Mouse (Mus musculus) embryonic facial prominence, embryonic 15.5 days (tissue): Measurements from ENCODE around the gene Cer1. TPM values are rescaled to one million over a fixed set of nuclear protein-coding genes. Genes with fewer than 3 reads are reported as not detected.

ENCODE experiments used
- ATAC-seq: fragments of 200-750 bp; cut with Nextera tagmentation; 2 replicates; pipeline ENCODE4 v1.8.0; 2017; ENCODE audit warnings: low read depth, moderate TSS enrichment; ENCODE audit not compliant: insufficient number of reproducible peaks, low FRiP score, low TSS enrichment
- H3K27ac ChIP-seq: fragments of 300-500 bp; sonication (generic); replicated peaks from 2 replicates; pipeline ENCODE4 v1.5.1; 2015; ENCODE audit warnings: mild to moderate bottlenecking, inconsistent platforms
- H3K27me3 ChIP-seq: fragments of 300-500 bp; sonication (generic); 2 replicates; pipeline ENCODE4 v1.6.1; 2015; ENCODE audit warnings: inconsistent platforms
- H3K36me3 ChIP-seq: fragments of 300-500 bp; sonication (generic); 2 replicates; pipeline ENCODE4 v1.6.1; 2015; ENCODE audit warnings: mild to moderate bottlenecking, inconsistent platforms
- H3K4me1 ChIP-seq: fragments of 300-500 bp; sonication (generic); 2 replicates; pipeline ENCODE4 v1.6.1; 2015; ENCODE audit warnings: inconsistent platforms
- H3K4me2 ChIP-seq: fragments of 300-500 bp; sonication (generic); replicated peaks from 2 replicates; pipeline ENCODE4 v1.6.1; 2015; ENCODE audit warnings: mild to moderate bottlenecking, inconsistent platforms
- H3K4me3 ChIP-seq: fragments of 300-500 bp; sonication (generic); replicated peaks from 2 replicates; pipeline ENCODE4 v1.5.1; 2015; ENCODE audit warnings: mild to moderate bottlenecking, inconsistent platforms
- H3K9ac ChIP-seq: fragments of 300-500 bp; sonication (generic); 2 replicates; pipeline ENCODE4 v1.6.1; 2015; ENCODE audit warnings: inconsistent platforms
- H3K9me3 ChIP-seq: fragments of 300-500 bp; sonication (generic); replicated peaks from 2 replicates; pipeline ENCODE4 v1.6.1; 2016; ENCODE audit warnings: inconsistent platforms
- WGBS: fragments of 180-500 bp; shearing (Covaris S2); methylation state at CpG from one replicate; pipeline ENCODE4 v1.1.7; 2015; 5-methylcytosine and 5-hydroxymethylcytosine counted together
- polyA plus RNA-seq: library from polyadenylated mRNA; unstranded; fragments of >200 nt; fragmentation: Nextera tagmentation; extraction: Ambion mirVana; gene quantifications from 2 replicates; pipeline ENCODE4 v1.2.1, GENCODE M21; 2015

Gene Cer1
- polyA plus RNA-seq, result 0.27 and 0.68 TPM in 2 replicates

DNA sequence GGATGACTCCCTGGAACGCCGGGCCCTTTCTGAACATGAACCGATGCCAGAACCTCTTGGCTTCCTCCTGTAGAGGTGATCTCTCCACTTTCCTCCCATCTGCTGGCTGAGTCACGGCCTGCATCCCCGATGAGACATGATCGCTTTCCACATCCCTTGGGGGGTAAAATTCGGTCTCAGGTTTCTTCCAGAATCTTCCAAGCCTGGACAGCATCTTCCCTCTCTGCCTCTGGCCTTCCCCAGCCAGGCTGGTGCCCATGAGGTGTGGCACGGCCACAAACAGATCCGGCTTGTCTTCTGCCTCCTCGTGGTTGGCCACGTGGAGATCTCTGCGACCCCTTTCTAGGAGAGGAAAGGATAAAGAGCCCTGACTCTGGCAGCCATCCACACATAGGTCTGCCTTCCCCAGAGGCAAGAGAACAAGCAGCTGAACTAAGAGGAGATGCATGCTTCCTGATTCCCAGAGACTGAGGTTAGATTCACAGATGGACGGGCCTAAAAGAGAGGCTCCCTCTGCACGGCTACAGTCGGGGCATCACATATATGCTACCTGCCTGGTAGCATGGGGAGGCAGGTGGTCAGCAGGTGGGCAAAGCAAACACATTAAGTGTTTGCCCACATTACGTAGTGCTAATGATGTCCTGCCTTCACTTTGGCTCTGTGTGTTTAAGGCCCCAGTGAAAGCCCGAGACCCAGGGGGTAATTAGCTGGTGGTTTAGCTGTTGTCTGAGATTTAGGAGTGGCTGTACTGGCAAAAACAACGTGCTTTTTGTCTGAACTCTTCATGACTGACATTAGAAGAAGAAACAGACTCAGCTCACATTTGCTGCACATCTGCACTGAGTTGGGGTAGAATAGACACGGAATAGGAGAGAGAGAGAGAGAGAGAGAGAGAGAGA is at the start of gene Cer1:
Gene Cer1, minus strand, starts transcription at position 513 of the 899 bp plus-strand sequence.
- peaks cover 20% of the 10 kb centered on the region for H3K4me1 ChIP-seq
- no peaks in the 10 kb centered on the region for H3K9me3 ChIP-seq
- H3K27ac ChIP-seq, result peak within 1 kb of the TSS; percentile 58
- H3K36me3 ChIP-seq, result no peaks in the 10 kb centered on the region
- no peak; the same call in 1 of the 2 replicates for ATAC-seq
- no peak within 1 kb of the TSS for H3K4me3 ChIP-seq
- H3K9ac ChIP-seq, result no peak within 1 kb of the TSS
- no peaks in the 10 kb centered on the region for H3K27me3 ChIP-seq
- 49% methylated on average over 18 of the region's 19 CpGs for WGBS
- H3K4me2 ChIP-seq, result no peak within 1 kb of the TSS

DNA sequence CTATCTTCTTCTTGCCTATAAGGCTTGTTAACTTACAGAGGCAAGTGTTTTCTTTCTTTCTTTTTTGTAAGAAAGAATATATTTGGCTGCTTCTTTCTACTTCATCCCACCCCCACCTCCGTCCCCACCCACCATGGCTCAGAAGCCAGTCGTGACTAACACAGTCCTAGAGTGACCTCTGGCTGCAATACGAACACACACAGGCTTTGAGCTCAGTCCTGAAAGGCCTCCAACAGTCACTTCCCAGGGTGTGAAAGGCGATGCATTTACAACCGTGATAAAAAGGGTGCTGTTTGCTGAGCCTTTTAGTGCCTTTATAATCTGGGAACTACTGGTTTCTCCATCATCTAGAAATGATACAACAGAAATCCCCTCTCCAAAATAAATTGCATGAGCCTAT is 49.4 kb upstream of the Cer1 start:
- Histone ChIP-seq H3K36me3 (peaks cover 2% of the 10 kb centered on the region; the same call in 1 of the 2 replicates), H3K27ac (no peak overlapping the region), H3K4me2 (no peak overlapping the region), H3K4me3 (no peak overlapping the region), H3K9ac (no peak overlapping the region), H3K27me3 (no peaks in the 10 kb centered on the region), H3K4me1 (no peaks in the 10 kb centered on the region), H3K9me3 (no peaks in the 10 kb centered on the region)
- ATAC-seq, result peak; percentile 72; the same call in 1 of the 2 replicates
- 23% methylated on average over 5 of the region's 5 CpGs for WGBS

DNA sequence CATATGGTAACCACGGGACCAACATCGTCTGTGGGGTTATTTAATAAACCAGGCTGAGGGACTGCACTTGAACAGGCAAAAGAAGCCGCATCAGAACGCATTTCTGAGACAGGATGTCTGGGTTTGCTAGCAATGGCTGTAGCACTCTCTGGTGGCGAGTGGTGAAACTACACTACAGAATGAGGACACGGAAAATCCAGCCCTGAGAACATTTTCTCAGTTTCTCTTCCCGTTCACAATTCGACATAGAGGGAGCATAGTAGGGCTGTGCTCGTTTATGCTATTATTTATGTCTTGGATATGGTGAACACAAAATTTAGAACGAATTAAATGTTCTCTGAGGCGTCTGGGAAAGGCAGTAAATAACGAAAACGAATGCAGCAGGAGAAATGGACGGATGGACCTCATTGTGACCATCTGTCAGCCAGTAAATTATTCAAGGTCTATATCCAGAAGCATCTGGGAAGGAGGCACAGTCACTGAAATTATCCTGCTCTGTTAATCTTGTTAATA is 48.8 kb upstream of the Cer1 start:
- H3K36me3 ChIP-seq, result no peaks in the 10 kb centered on the region; the same call in 1 of the 2 replicates
- H3K9me3 ChIP-seq, result no peaks in the 10 kb centered on the region
- no peaks in the 10 kb centered on the region for H3K4me1 ChIP-seq
- H3K4me2 ChIP-seq, result peak overlapping the region; percentile 25; the same call in 1 of the 2 replicates
- no peak overlapping the region for H3K9ac ChIP-seq
- WGBS, result 13% methylated on average over 14 of the region's 14 CpGs
- ATAC-seq, result no peak
- no peak overlapping the region for H3K27ac ChIP-seq
- no peaks in the 10 kb centered on the region for H3K27me3 ChIP-seq
- peak overlapping the region; percentile 16 for H3K4me3 ChIP-seq

DNA sequence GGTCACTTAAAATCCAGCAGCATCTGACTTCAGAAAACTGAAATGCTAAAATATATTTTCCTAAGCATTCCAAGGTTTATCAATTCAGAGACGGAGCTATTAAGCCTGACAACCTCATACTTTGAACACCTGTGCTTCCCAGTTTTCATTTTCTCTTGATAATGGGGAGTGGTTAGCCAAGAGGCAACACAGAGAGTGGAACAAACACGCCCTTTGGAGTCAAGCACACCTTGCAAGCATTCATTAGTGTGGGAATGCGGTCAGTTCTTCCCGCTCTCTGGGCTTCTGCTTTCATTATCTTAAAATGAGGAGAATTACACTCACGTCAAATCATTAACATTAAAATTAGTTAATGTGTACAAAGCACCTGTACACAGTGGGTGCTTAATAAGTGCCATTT is 45.1 kb upstream of the Cer1 start:
- no peaks in the 10 kb centered on the region for H3K27me3 ChIP-seq
- H3K4me3 ChIP-seq, result no peak overlapping the region
- 84% methylated on average over 5 of the region's 5 CpGs for WGBS
- H3K36me3 ChIP-seq, result no peaks in the 10 kb centered on the region; the same call in 1 of the 2 replicates
- H3K4me2 ChIP-seq, result no peak overlapping the region
- no peak overlapping the region for H3K27ac ChIP-seq
- no peaks in the 10 kb centered on the region for H3K4me1 ChIP-seq
- no peak overlapping the region for H3K9ac ChIP-seq
- ATAC-seq, result no peak
- H3K9me3 ChIP-seq, result no peaks in the 10 kb centered on the region

DNA sequence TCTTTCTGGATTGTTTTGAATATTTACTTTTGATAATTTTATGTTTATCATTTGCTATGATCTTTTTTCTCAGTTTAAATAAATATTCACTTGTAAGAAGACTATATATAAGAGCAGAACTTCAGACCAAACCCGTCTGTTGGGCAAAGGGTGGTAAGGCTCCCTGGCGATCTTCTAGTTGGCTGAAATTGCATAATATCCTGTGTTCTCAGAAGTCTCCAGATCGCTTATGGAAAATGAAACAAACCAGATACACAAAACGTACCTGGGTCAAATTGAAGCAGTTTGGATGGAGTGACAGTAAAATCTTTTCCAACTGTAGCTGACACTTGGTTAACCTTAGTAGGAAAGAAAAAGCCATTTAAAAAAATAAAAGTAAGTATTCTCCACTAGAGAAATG is 37.0 kb upstream of the Cer1 start:
- Histone ChIP-seq H3K9ac (no peak overlapping the region), H3K36me3 (peaks cover 5% of the 10 kb centered on the region; the same call in 1 of the 2 replicates), H3K27ac (no peak overlapping the region), H3K9me3 (no peaks in the 10 kb centered on the region), H3K4me3 (no peak overlapping the region), H3K4me2 (no peak overlapping the region), H3K27me3 (no peaks in the 10 kb centered on the region), H3K4me1 (no peaks in the 10 kb centered on the region)
- no peak for ATAC-seq
- WGBS, result 64% methylated on average over 4 of the region's 4 CpGs

DNA sequence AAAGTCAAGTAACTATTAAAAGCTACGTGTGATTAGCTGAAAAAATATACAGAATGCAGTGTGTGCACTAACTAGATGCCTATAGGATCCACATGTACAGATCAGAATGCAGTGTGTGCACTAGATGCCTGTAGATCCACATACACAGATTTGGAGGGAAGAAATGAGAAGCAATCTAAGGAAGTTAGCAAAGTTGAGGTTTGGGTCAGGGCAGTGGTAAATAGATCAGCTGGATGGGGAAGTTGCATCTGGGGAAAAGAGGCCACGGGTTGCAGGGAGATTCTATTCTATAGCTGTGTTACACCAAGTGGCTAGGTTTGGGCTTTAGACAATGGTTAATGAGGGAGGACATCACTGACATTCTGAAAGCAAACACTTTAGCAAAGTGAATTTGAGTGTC is 33.7 kb upstream of the Cer1 start:
- 0 out of 2 replicates have a peak, but pooled peaks cover 11% of the 10 kb centered on the region for H3K4me1 ChIP-seq
- H3K27ac ChIP-seq, result no peak overlapping the region
- no peak overlapping the region for H3K4me2 ChIP-seq
- no peaks in the 10 kb centered on the region for H3K27me3 ChIP-seq
- no peaks in the 10 kb centered on the region for H3K9me3 ChIP-seq
- no peak overlapping the region for H3K4me3 ChIP-seq
- WGBS, result 68% methylated on average over 2 of the region's 2 CpGs
- H3K36me3 ChIP-seq, result no peaks in the 10 kb centered on the region
- ATAC-seq, result no peak
- H3K9ac ChIP-seq, result no peak overlapping the region

DNA sequence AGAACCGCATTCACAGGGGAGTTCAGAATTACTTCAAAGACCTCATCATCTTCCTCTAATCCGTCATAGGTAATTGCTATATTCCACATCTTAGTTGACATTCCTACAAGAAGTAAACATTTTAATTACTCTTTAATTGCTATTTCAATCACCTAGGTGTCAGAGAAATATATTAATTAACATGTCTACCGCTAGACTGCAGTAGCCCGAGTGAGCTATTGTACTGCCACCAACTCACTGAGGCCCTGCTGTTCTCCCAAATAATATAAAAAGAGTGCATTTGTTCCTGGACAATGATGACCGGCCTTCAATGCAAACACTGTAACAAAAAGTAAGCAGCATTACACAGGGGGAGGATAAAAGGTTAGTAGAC is 31.7 kb upstream of the Cer1 start:
- WGBS, result 54% methylated on average over 5 of the region's 5 CpGs
- Histone ChIP-seq H3K9ac (no peak overlapping the region), H3K4me2 (no peak overlapping the region), H3K4me1 (0 out of 2 replicates have a peak, but pooled peaks cover 11% of the 10 kb centered on the region), H3K36me3 (peaks cover 8% of the 10 kb centered on the region), H3K27ac (peak overlapping the region; percentile 1; the same call in 1 of the 2 replicates), H3K4me3 (no peak overlapping the region), H3K27me3 (no peaks in the 10 kb centered on the region), H3K9me3 (no peaks in the 10 kb centered on the region)
- no peak for ATAC-seq

DNA sequence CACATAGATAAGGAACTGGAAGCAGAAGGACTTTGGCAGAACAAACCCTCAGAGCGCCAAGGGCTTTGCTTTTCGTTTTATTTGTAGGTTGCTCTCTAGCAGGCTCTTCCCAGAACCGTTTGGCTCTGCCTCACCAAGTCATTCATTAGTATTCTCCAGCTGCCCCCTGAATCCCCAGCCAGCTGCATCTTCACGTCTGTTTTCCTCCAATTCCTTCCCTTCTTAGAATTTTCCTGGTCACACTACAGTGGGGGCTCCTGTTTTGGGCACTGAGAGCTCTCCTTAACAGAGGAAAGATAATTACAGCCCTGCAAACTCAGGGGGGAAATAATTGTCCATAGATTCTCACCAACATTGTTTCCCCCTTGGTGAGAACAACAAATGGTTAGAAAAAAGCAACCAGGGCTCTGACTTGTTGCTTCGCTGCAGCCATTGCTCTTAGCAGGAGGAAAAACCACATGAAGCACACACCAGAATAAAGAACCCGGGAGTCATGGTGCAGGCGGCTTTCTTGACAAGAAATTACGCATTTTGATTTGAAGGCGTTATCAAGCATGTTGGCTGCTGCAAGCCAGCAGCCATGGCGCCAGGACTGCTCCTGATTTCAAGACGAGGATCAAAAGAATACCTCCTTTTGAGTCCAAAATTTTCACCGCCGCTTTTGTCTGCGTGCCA is 31.2 kb upstream of the Cer1 start:
- WGBS, result 43% methylated on average over 14 of the region's 14 CpGs
- H3K4me3 ChIP-seq, result no peak overlapping the region
- peaks cover 8% of the 10 kb centered on the region for H3K36me3 ChIP-seq
- H3K4me1 ChIP-seq, result 0 out of 2 replicates have a peak, but pooled peaks cover 11% of the 10 kb centered on the region
- H3K9me3 ChIP-seq, result no peaks in the 10 kb centered on the region
- no peaks in the 10 kb centered on the region for H3K27me3 ChIP-seq
- H3K27ac ChIP-seq, result peak overlapping the region; percentile 1; the same call in 1 of the 2 replicates
- H3K9ac ChIP-seq, result no peak overlapping the region
- 0 out of 2 replicates have a peak overlapping the region, but pooled peaks have one; percentile 0 for H3K4me2 ChIP-seq
- no peak for ATAC-seq

DNA sequence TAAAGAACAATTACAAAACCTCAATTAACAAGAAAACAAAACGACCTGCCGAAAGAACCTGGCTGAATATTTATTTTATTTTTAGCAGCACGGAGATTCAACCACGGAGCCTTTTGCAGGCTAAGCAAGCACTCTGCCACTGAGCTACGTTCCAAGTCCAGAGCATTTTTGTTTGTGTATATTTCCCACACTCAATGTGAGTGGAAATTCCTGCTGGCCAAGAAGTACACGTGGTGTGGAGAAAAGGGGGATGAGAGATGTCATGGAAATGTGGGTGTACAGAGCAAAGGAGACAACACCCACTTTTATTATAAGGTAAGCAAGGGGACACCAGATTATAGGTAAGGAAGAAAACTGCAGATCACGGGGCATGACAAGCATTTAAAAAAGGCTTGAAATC is 30.6 kb upstream of the Cer1 start:
- no peak overlapping the region for H3K4me3 ChIP-seq
- ATAC-seq, result no peak
- H3K4me1 ChIP-seq, result 0 out of 2 replicates have a peak, but pooled peaks cover 11% of the 10 kb centered on the region
- 0 out of 2 replicates have a peak overlapping the region, but pooled peaks have one; percentile 0 for H3K4me2 ChIP-seq
- no peak overlapping the region for H3K9ac ChIP-seq
- 60% methylated on average over 7 of the region's 7 CpGs for WGBS
- H3K27ac ChIP-seq, result 0 out of 2 replicates have a peak overlapping the region, but pooled peaks have one; percentile 1
- peaks cover 8% of the 10 kb centered on the region for H3K36me3 ChIP-seq
- no peaks in the 10 kb centered on the region for H3K27me3 ChIP-seq
- H3K9me3 ChIP-seq, result no peaks in the 10 kb centered on the region

DNA sequence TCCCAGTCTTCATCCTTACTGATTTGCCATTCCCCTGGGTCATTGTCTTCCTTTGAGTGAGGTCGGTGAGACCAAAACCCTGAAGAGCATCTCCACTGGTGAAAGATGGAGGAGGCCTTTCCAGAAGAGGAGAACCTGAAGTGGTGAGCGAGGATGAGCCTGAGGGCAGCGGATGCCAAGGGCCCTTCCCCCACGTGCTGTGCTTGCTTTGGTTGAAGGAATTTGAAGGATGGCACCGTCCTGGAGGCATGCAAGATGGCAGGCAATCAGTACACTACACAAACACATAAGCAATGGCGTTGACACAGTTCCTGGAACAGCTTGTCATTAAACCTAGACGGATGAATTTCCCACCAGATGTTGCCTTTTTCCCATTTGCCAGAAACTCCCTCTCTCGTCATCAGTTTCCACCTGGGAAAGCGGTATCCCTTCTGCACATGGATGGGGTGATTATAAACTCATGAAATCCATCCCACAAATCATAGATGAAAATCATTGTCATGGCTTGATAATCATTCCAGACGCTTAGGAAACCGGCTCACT is 29.7 kb upstream of the Cer1 start:
- Histone ChIP-seq H3K9me3 (no peaks in the 10 kb centered on the region), H3K4me1 (0 out of 2 replicates have a peak, but pooled peaks cover 11% of the 10 kb centered on the region), H3K27me3 (no peaks in the 10 kb centered on the region), H3K36me3 (peaks cover 8% of the 10 kb centered on the region), H3K4me2 (no peak overlapping the region), H3K27ac (no peak overlapping the region), H3K9ac (no peak overlapping the region), H3K4me3 (no peak overlapping the region)
- no peak for ATAC-seq
- 69% methylated on average over 11 of the region's 11 CpGs for WGBS

DNA sequence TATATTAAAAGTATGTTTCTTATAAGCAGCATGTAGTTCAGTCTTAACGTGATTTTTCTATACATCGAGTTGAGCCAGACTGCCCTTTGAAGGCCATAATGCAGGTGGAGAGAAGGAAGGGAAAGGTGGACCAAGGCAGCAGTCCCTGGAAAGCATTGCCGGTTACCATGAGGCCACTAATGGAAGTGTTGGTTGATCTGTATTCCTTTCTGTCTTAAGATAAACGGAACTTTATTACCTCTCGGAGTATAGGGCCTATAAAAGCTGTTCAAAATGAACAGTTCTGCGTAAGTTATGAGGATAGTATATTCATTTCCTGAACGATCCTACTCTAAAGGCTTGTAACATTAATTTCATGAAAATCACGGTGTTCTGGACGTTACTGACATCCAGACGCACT is 10.3 kb upstream of the Cer1 start:
- Histone ChIP-seq H3K9ac (no peak overlapping the region), H3K36me3 (no peaks in the 10 kb centered on the region), H3K4me2 (no peak overlapping the region), H3K4me3 (no peak overlapping the region), H3K27me3 (no peaks in the 10 kb centered on the region), H3K4me1 (peaks cover 17% of the 10 kb centered on the region), H3K9me3 (no peaks in the 10 kb centered on the region), H3K27ac (no peak overlapping the region)
- ATAC-seq, result no peak
- 88% methylated on average over 10 of the region's 10 CpGs for WGBS
